Mouse (Mus musculus): ENCODE measurements at regions not wholly inside any gene's neighbourhood (a gene's known extent, or its start where the extent isn't known, plus 50 kb on each side); places are given as distances from the start of the nearest gene placed in this dataset.

DNA sequence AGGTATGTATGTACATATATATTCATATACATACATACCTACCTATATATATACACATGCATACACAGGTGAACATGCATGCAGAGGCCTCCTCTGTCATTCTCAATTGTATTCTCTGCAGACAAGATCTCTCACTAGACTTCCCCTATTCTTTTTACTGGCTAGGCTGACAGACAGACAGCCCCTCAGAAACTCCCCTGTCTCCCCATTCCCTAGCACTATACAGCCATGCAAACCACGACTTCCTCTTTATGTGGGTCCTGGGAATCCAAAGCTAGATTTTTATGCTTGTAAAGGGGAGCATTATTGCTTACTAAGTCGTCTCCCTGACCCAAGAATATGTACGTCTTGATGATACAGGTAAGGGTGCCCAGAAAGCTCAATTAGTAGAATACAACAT, 86.9 kb downstream of the Fam124b start:
- H3K4me3 ChIP-seq: no peak overlapping the region
- no peak overlapping the region for H3K4me2 ChIP-seq
- no peak for ATAC-seq (ENCODE audit: extremely low read depth, insufficient number of reproducible peaks, low FRiP score, low TSS enrichment)
- no peaks in the 10 kb centered on the region for H3K27me3 ChIP-seq (replicated peaks)
- H3K36me3 ChIP-seq: no peaks in the 10 kb centered on the region
- no peaks in the 10 kb centered on the region for H3K4me1 ChIP-seq
- no peak overlapping the region for H3K27ac ChIP-seq (replicated peaks)
- 54% methylated on average over 3 of the region's 3 CpGs for WGBS
- H3K9ac ChIP-seq: no peak overlapping the region
- no peaks in the 10 kb centered on the region for H3K9me3 ChIP-seq

DNA sequence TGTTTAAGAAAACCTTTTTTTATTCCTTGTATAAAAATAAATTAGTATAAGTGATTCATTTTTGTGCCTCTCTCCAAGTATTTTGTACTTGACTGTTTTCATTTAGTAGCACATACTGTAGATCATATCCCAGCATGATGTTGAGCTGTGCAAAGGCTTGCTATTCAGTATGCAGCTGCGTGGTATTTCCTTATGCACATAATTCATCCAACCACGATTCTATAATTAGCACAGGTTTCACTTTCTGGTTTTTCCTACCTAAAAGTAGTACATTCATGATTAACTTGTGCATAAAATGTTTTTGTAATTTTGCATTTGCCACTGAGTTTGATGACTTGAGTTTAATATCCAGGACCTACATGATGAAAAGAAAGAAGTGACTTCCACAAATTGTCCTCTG, 94.3 kb downstream of the Fam124b start:
- no peak overlapping the region for H3K4me2 ChIP-seq
- no peak overlapping the region for H3K9ac ChIP-seq
- no peak for ATAC-seq (ENCODE audit: extremely low read depth, insufficient number of reproducible peaks, low FRiP score, low TSS enrichment)
- H3K4me1 ChIP-seq: no peaks in the 10 kb centered on the region
- no peaks in the 10 kb centered on the region for H3K27me3 ChIP-seq (replicated peaks)
- no peak overlapping the region for H3K27ac ChIP-seq (replicated peaks)
- H3K9me3 ChIP-seq: no peaks in the 10 kb centered on the region
- no peak overlapping the region for H3K4me3 ChIP-seq
- 83% methylated on average over 2 of the region's 2 CpGs for WGBS
- no peaks in the 10 kb centered on the region for H3K36me3 ChIP-seq

- ATAC-seq (ENCODE audit: extremely low read depth, insufficient number of reproducible peaks, low FRiP score, low TSS enrichment): no peak
- Histone ChIP-seq H3K27me3 (replicated peaks) (no peaks in the 10 kb centered on the region), H3K9me3 (no peaks in the 10 kb centered on the region), H3K36me3 (no peaks in the 10 kb centered on the region), H3K9ac (no peak overlapping the region), H3K4me2 (no peak overlapping the region), H3K4me3 (no peak overlapping the region), H3K4me1 (no peaks in the 10 kb centered on the region), H3K27ac (replicated peaks) (no peak overlapping the region)
- 63% methylated on average over 2 of the region's 2 CpGs for WGBS
These were observed 102.4 kb downstream of the Fam124b start for GRCm38 (mm10) chr1:80115913-80116312.

- H3K9me3 ChIP-seq: no peaks in the 10 kb centered on the region
- no peaks in the 10 kb centered on the region for H3K4me1 ChIP-seq
- H3K27ac ChIP-seq (replicated peaks): no peak overlapping the region
- ATAC-seq (ENCODE audit: extremely low read depth, insufficient number of reproducible peaks, low FRiP score, low TSS enrichment): no peak
- no peaks in the 10 kb centered on the region for H3K27me3 ChIP-seq (replicated peaks)
- no peak overlapping the region for H3K9ac ChIP-seq
- WGBS: 44% methylated on average over 2 of the region's 2 CpGs
- no peak overlapping the region for H3K4me3 ChIP-seq
- H3K36me3 ChIP-seq: no peaks in the 10 kb centered on the region
- H3K4me2 ChIP-seq: no peak overlapping the region
These were observed 110.4 kb downstream of the Fam124b start for GRCm38 (mm10) chr1:80107747-80108476.

DNA sequence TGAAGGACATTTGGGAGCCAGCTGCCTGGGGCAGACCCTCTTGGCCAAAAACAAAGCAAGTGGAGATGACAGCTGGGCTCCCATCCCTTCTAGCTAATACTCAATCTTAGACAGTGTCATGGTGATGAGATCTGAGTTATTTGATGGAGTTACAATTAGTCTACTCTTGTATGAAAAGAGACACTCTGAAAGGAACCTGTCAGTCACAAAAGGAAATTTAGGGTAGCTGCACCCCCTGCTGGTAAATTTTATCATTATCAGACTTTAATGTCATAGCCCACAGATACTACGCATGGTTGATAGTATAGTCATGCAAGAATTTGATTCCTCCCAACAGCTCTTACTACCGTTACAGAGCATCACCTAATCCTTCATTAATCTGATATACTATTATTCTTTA, 112.0 kb downstream of the Fam124b start:
- WGBS: 65% methylated on average over 2 of the region's 2 CpGs
- Histone ChIP-seq H3K9ac (no peak overlapping the region), H3K36me3 (no peaks in the 10 kb centered on the region), H3K4me3 (no peak overlapping the region), H3K9me3 (no peaks in the 10 kb centered on the region), H3K27ac (replicated peaks) (no peak overlapping the region), H3K4me1 (no peaks in the 10 kb centered on the region), H3K27me3 (replicated peaks) (no peaks in the 10 kb centered on the region), H3K4me2 (no peak overlapping the region)
- ATAC-seq (ENCODE audit: extremely low read depth, insufficient number of reproducible peaks, low FRiP score, low TSS enrichment): no peak

GRCm38 (mm10) chr1:80098266-80098665, 120.0 kb downstream of the Fam124b start:
- Histone ChIP-seq H3K9me3 (no peaks in the 10 kb centered on the region), H3K27ac (replicated peaks) (no peak overlapping the region), H3K4me2 (no peak overlapping the region), H3K4me3 (no peak overlapping the region), H3K36me3 (no peaks in the 10 kb centered on the region), H3K4me1 (no peaks in the 10 kb centered on the region), H3K27me3 (replicated peaks) (no peaks in the 10 kb centered on the region), H3K9ac (no peak overlapping the region)
- no peak for ATAC-seq (ENCODE audit: extremely low read depth, insufficient number of reproducible peaks, low FRiP score, low TSS enrichment)
- 88% methylated on average over 1 of the region's 1 CpGs for WGBS

DNA sequence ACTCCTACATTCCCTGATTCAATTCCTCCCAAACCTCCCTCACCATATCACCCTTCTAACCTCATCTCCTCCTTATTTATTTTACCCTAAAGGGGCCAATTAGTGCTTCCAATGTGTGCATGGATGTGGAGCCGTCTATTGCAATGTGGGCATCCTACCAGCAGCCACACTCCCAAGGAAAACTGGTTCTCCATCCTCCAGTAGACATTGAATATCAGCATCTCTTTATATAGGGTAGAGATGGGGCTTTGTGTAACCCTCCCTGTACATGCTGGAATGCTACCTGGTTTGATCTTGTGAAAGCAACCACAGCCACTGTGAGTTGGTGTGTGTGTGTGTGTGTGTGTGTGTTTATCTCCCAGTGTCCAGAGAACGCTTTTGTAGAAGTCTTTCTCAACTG, 126.5 kb downstream of the Fam124b start:
- no peaks in the 10 kb centered on the region for H3K36me3 ChIP-seq
- H3K4me3 ChIP-seq: no peak overlapping the region
- no peak for ATAC-seq (ENCODE audit: extremely low read depth, insufficient number of reproducible peaks, low FRiP score, low TSS enrichment)
- 57% methylated on average over 2 of the region's 2 CpGs for WGBS
- H3K9ac ChIP-seq: no peak overlapping the region
- H3K9me3 ChIP-seq: no peaks in the 10 kb centered on the region
- no peaks in the 10 kb centered on the region for H3K4me1 ChIP-seq
- H3K27ac ChIP-seq (replicated peaks): no peak overlapping the region
- no peak overlapping the region for H3K4me2 ChIP-seq
- no peaks in the 10 kb centered on the region for H3K27me3 ChIP-seq (replicated peaks)

DNA sequence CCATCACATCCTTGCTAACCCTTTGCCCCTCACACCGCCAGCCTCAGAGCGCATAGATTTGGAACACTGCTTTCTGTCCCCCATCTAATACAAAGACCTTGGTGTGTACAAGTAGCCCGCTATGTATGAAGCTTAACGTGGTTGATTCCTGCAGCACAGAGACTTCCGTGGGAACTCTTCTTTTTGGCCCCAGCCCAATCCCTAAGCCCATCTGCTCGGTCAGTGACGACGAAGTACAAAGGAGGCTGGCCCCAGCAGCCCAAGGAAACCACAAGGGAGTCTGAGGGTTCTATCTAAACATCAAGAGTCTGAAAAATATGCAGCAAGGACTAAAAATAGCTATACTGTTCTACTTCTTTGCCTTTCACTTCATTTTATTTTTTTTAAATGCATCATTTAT, 126.9 kb downstream of the Fam124b start:
- ATAC-seq (ENCODE audit: extremely low read depth, insufficient number of reproducible peaks, low FRiP score, low TSS enrichment): no peak
- Histone ChIP-seq H3K4me1 (no peaks in the 10 kb centered on the region), H3K4me3 (no peak overlapping the region), H3K27ac (replicated peaks) (no peak overlapping the region), H3K9ac (no peak overlapping the region), H3K4me2 (no peak overlapping the region), H3K9me3 (no peaks in the 10 kb centered on the region), H3K27me3 (replicated peaks) (no peaks in the 10 kb centered on the region), H3K36me3 (no peaks in the 10 kb centered on the region)
- WGBS: 63% methylated on average over 8 of the region's 8 CpGs

DNA sequence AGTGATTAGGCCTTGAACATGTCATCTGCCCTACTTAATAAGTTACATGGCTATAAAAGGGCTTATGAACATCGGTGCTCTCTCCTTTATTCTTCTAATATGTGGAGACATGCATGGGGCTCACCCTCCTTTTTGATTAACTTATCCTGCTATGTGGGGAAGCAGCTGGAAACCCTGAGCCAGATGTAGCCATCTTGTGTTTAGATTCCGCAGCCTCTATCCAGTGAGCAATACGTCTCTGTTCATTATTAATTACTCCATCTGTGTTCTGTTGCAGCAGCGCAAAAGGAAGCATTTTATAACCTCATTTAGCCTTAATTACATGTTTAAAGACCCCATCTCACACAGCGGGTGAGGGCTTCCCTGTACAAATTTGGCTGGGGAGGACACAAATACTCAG, 129.6 kb downstream of the Fam124b start:
- WGBS: 72% methylated on average over 5 of the region's 5 CpGs
- Histone ChIP-seq H3K9ac (no peak overlapping the region), H3K27me3 (replicated peaks) (no peaks in the 10 kb centered on the region), H3K36me3 (no peaks in the 10 kb centered on the region), H3K4me2 (no peak overlapping the region), H3K4me1 (no peaks in the 10 kb centered on the region), H3K4me3 (no peak overlapping the region), H3K9me3 (no peaks in the 10 kb centered on the region), H3K27ac (replicated peaks) (no peak overlapping the region)
- ATAC-seq (ENCODE audit: extremely low read depth, insufficient number of reproducible peaks, low FRiP score, low TSS enrichment): no peak

DNA sequence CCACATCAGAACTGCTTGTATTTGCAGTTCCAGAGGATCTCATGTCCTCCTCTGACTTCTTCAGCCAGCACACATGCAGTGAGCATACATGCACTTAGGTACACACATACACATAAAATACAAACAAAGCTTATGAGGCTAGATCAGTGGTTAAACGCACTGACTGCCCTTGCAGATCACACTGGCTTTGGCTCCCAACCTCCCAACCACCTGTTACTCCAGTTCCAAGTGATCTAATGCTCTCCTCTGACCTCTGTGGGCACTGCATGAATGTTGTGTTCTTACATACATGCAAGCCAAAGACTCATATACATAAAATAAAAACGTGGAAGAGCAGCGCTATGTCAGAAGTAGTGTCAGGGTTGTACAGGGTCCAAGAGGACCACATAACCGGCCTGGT, 141.9 kb downstream of the Fam124b start:
- Histone ChIP-seq H3K4me2 (no peak overlapping the region), H3K9ac (no peak overlapping the region), H3K4me3 (no peak overlapping the region), H3K27ac (replicated peaks) (no peak overlapping the region), H3K4me1 (no peaks in the 10 kb centered on the region), H3K27me3 (replicated peaks) (no peaks in the 10 kb centered on the region), H3K36me3 (no peaks in the 10 kb centered on the region), H3K9me3 (no peaks in the 10 kb centered on the region)
- no peak for ATAC-seq (ENCODE audit: extremely low read depth, insufficient number of reproducible peaks, low FRiP score, low TSS enrichment)
- WGBS: 79% methylated on average over 4 of the region's 4 CpGs

DNA sequence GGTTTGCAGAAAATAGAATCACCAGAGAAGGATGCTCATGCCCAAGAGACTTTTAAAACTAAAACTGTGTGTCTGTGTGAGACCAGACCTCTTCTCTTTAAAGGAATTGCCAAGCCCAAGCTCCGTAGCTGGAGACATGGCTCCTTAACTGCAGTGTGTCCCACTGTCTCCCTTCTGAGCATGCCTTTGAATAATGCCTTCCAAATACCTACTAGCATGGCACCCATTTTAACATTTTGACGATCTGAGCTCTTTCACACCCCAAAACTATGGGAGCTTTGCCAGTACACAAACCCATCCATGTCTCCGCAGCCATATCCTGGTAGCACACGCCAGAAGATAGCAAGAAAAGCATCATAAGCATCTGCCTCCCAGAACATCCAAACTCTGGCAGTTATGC, 143.9 kb downstream of the Fam124b start:
- H3K36me3 ChIP-seq: no peaks in the 10 kb centered on the region
- whole genome bisulfite sequencing: 78% methylated on average over 4 of the region's 4 CpGs

GRCm38 (mm10) chr1:80073950-80074349, 144.3 kb downstream of the Fam124b start:
- ATAC-seq (ENCODE audit: extremely low read depth, insufficient number of reproducible peaks, low FRiP score, low TSS enrichment): no peak
- Histone ChIP-seq H3K36me3 (no peaks in the 10 kb centered on the region), H3K4me3 (no peak overlapping the region), H3K4me2 (no peak overlapping the region), H3K9ac (no peak overlapping the region), H3K4me1 (no peaks in the 10 kb centered on the region), H3K27ac (replicated peaks) (no peak overlapping the region), H3K27me3 (replicated peaks) (no peaks in the 10 kb centered on the region), H3K9me3 (no peaks in the 10 kb centered on the region)
- 67% methylated on average over 3 of the region's 3 CpGs for WGBS

More for the DNA sequence above, 143.9 kb downstream of the Fam124b start:
- no peak overlapping the region for H3K4me3 ChIP-seq
- ATAC-seq (ENCODE audit: extremely low read depth, insufficient number of reproducible peaks, low FRiP score, low TSS enrichment): no peak
- no peaks in the 10 kb centered on the region for H3K9me3 ChIP-seq
- no peak overlapping the region for H3K27ac ChIP-seq (replicated peaks)
- no peak overlapping the region for H3K9ac ChIP-seq
- H3K4me1 ChIP-seq: no peaks in the 10 kb centered on the region
- no peaks in the 10 kb centered on the region for H3K27me3 ChIP-seq (replicated peaks)
- H3K4me2 ChIP-seq: no peak overlapping the region

Measured in heart, embryonic 13.5 days (tissue).